Mouse (Mus musculus): ENCODE results near the gene Erv3. TPM values are rescaled to one million over a fixed set of nuclear protein-coding genes. Genes with fewer than 3 reads are reported as not detected.

The Erv3 gene
- total RNA-seq, 2 experiments from 2014 or later = not detected

- no peak for ATAC-seq (replicated peaks; ENCODE audit: poor library complexity)
Measured at GRCm38 (mm10) chr2:131827026-131827687, 32.4 kb downstream of the Erv3 start.

- peak; percentile 85 for ATAC-seq (replicated peaks; ENCODE audit: poor library complexity)
Measured at GRCm38 (mm10) chr2:131825498-131825897, 34.0 kb downstream of the Erv3 start.

GRCm38 (mm10) chr2:131823931-131824330 lies 35.6 kb downstream of the Erv3 start:
- no peak for ATAC-seq (replicated peaks; ENCODE audit: poor library complexity)

- ATAC-seq (replicated peaks; ENCODE audit: poor library complexity) = no peak
Measured at GRCm38 (mm10) chr2:131822492-131822891, 37.1 kb downstream of the Erv3 start.

- ATAC-seq (replicated peaks; ENCODE audit: poor library complexity) = no peak
Measured at GRCm38 (mm10) chr2:131821708-131821990, 37.9 kb downstream of the Erv3 start.

- peak; percentile 67 for ATAC-seq (replicated peaks; ENCODE audit: poor library complexity)
Measured at GRCm38 (mm10) chr2:131820932-131821707, 38.4 kb downstream of the Erv3 start.

GRCm38 (mm10) chr2:131820088-131820675 lies 39.4 kb downstream of the Erv3 start:
- ATAC-seq (replicated peaks; ENCODE audit: poor library complexity) = peak; percentile 90

- ATAC-seq (replicated peaks; ENCODE audit: poor library complexity) = no peak
Measured at GRCm38 (mm10) chr2:131814327-131814726, 45.2 kb downstream of the Erv3 start.

GRCm38 (mm10) chr2:131813437-131813836 lies 46.1 kb downstream of the Erv3 start:
- no peak for ATAC-seq (replicated peaks; ENCODE audit: poor library complexity)

GRCm38 (mm10) chr2:131812480-131813137 lies 46.9 kb downstream of the Erv3 start:
- peak; percentile 85 for ATAC-seq (replicated peaks; ENCODE audit: poor library complexity)

- no peak for ATAC-seq (replicated peaks; ENCODE audit: poor library complexity)
Measured at GRCm38 (mm10) chr2:131811607-131812006, 47.9 kb downstream of the Erv3 start.

- ATAC-seq (replicated peaks; ENCODE audit: poor library complexity) = peak; percentile 73
Measured at GRCm38 (mm10) chr2:131808856-131809255, 50.7 kb downstream of the Erv3 start.

- ATAC-seq (replicated peaks; ENCODE audit: poor library complexity) = no peak
Measured at GRCm38 (mm10) chr2:131807660-131808059, 51.9 kb downstream of the Erv3 start.

- ATAC-seq (replicated peaks; ENCODE audit: poor library complexity) = peak; percentile 33; the same call in 1 of the 2 replicates
Measured at GRCm38 (mm10) chr2:131806863-131807262, 52.7 kb downstream of the Erv3 start.

GRCm38 (mm10) chr2:131805306-131805705 lies 54.2 kb downstream of the Erv3 start:
- ATAC-seq (replicated peaks; ENCODE audit: poor library complexity) = no peak

GRCm38 (mm10) chr2:131803801-131804200 lies 55.7 kb downstream of the Erv3 start:
- no peak for ATAC-seq (replicated peaks; ENCODE audit: poor library complexity)

Other genes with a start within 250 kb of the Erv3 start
- 1.2 and 2.9 TPM in 2 replicates for gene Prnp, start 50.2 kb upstream of the Erv3 start, total RNA-seq (2015)
- gene Prnp, start 50.2 kb upstream of the Erv3 start, total RNA-seq (2017) = 2.3 and 4.1 TPM in 2 replicates
- not detected in 2 replicates for gene Prn, start 50.2 kb upstream of the Erv3 start, total RNA-seq (2015)
- not detected in 2 replicates for gene Prn, start 50.2 kb upstream of the Erv3 start, total RNA-seq (2017)
- gene Prnd, start 91.1 kb upstream of the Erv3 start, total RNA-seq (2015) = 0.46 TPM in 1 of 2 replicates, not detected in the other
- not detected in 2 replicates for gene Prnd, start 91.1 kb upstream of the Erv3 start, total RNA-seq (2017)
- gene Rassf2, start 170.5 kb upstream of the Erv3 start, total RNA-seq (2015) = 32.9 and 42.8 TPM in 2 replicates
- gene Rassf2, start 170.5 kb upstream of the Erv3 start, total RNA-seq (2017) = 65.5 and 71.5 TPM in 2 replicates